Comparison of ENCODE assay signal across 10 mouse cellular contexts in the genomic region with DNA sequence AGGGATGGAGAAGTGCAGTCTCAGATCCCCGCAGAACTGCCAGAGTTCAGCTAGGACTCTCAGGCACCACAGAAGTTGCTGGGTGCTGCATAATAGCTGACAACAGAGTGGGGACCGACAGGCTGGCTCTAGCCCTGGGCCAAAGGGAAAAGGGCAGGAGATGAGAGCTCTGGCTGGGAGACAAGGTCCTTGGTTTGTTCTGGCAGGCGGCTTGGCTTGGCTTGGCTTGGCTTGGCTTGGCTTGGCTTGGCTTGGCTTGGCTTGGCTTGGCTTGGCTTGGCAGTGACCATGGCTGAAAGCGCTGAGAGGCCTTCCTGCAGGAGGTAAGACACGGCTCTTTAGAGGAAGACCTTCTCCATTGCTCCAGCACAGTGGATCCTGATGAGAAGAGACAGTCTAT.
DNase-seq lines count a peak whose midpoint lies in the region; ATAC-seq and TF ChIP-seq lines count a peak whose summit lies in the region.
"Had no signal": no experiment of that assay in that cellular context is flagged by ENCODE, and none has a peak within 500 bp of the region (broad histone marks: within the 10 kb centered on the region; RNA-seq: fewer than 3 reads in every experiment).

No protein-coding gene starts in this region.

- ATAC-seq in kidney, embryonic 15.5 days (replicated peaks; ENCODE audit: low FRiP score), result no peak
- no peak for ATAC-seq in hindbrain, embryonic 11.5 days (ENCODE audit: low FRiP score)
- ATAC-seq in intestine, postnatal 0 days, result no peak

- no peak overlapping the region for H3K27ac ChIP-seq in kidney, adult 2 months (ENCODE audit: insufficient read depth, low read depth, low read length)
- no peak overlapping the region for H3K27ac ChIP-seq in kidney, embryonic 15.5 days
- H3K27ac ChIP-seq in hindbrain, embryonic 11.5 days (ENCODE audit: low read depth, low read length), result no peak overlapping the region
- H3K27ac ChIP-seq in intestine, postnatal 0 days (ENCODE audit: low read depth, low read length), result no peak overlapping the region
- H3K27ac ChIP-seq: limb, embryonic 13.5 days; neural tube, embryonic 13.5 days had no signal

- no peaks in the 10 kb centered on the region for H3K27me3 ChIP-seq in kidney, adult 2 months (replicated peaks; ENCODE audit: control insufficient read depth, insufficient read depth, low read length)
- H3K27me3 ChIP-seq in kidney, embryonic 15.5 days, result no peaks in the 10 kb centered on the region
- no peaks in the 10 kb centered on the region for H3K27me3 ChIP-seq in hindbrain, embryonic 11.5 days (ENCODE audit: control insufficient read depth, insufficient read depth, low read length)
- H3K27me3 ChIP-seq in intestine, postnatal 0 days (replicated peaks; ENCODE audit: control insufficient read depth, insufficient read depth, low read length), result no peaks in the 10 kb centered on the region
- H3K27me3 ChIP-seq: limb, embryonic 13.5 days; neural tube, embryonic 13.5 days had no signal

- 89% methylated on average over 5 of the region's 5 CpGs for WGBS in kidney, adult 2 months
- 89% methylated on average over 5 of the region's 5 CpGs for WGBS in kidney, embryonic 15.5 days
- WGBS in hindbrain, embryonic 11.5 days, result 90% methylated on average over 5 of the region's 5 CpGs
- WGBS in intestine, postnatal 0 days, result 91% methylated on average over 5 of the region's 5 CpGs

- no peaks in the 10 kb centered on the region for H3K4me1 ChIP-seq in kidney, adult 2 months (ENCODE audit: control insufficient read depth, insufficient read depth, low read length)
- no peaks in the 10 kb centered on the region for H3K4me1 ChIP-seq in kidney, embryonic 15.5 days
- H3K4me1 ChIP-seq in hindbrain, embryonic 11.5 days (replicated peaks; ENCODE audit: control insufficient read depth, insufficient read depth, low read length), result no peaks in the 10 kb centered on the region
- no peaks in the 10 kb centered on the region for H3K4me1 ChIP-seq in intestine, postnatal 0 days (replicated peaks; ENCODE audit: control insufficient read depth, insufficient read depth, low read length)
- H3K4me1 ChIP-seq: limb, embryonic 13.5 days; neural tube, embryonic 13.5 days had no signal

- H3K4me3 ChIP-seq in kidney, adult 2 months (ENCODE audit: insufficient read depth, low read depth, low read length), result no peak overlapping the region
- no peak overlapping the region for H3K4me3 ChIP-seq in kidney, embryonic 15.5 days (replicated peaks)
- H3K4me3 ChIP-seq in hindbrain, embryonic 11.5 days (ENCODE audit: low read depth, low read length), result no peak overlapping the region
- no peak overlapping the region for H3K4me3 ChIP-seq in intestine, postnatal 0 days (ENCODE audit: low read depth, low read length)
- H3K4me3 ChIP-seq: limb, embryonic 13.5 days; neural tube, embryonic 13.5 days had no signal

- H3K9ac ChIP-seq in kidney, embryonic 15.5 days, result no peak overlapping the region
- H3K9ac ChIP-seq in hindbrain, embryonic 11.5 days (ENCODE audit: low read depth, low read length), result no peak overlapping the region
- no peak overlapping the region for H3K9ac ChIP-seq in intestine, postnatal 0 days (ENCODE audit: low read depth, low read length)
- H3K9ac ChIP-seq: limb, embryonic 13.5 days; neural tube, embryonic 13.5 days had no signal

- H3K4me2 ChIP-seq in kidney, embryonic 15.5 days, result no peak overlapping the region
- no peak overlapping the region for H3K4me2 ChIP-seq in hindbrain, embryonic 11.5 days (replicated peaks; ENCODE audit: low read depth, low read length)
- H3K4me2 ChIP-seq in intestine, postnatal 0 days (replicated peaks; ENCODE audit: low read depth), result no peak overlapping the region
- H3K4me2 ChIP-seq: limb, embryonic 13.5 days; neural tube, embryonic 13.5 days had no signal

- H3K9me3 ChIP-seq in kidney, embryonic 15.5 days (replicated peaks), result no peaks in the 10 kb centered on the region
- H3K9me3 ChIP-seq in hindbrain, embryonic 11.5 days (ENCODE audit: control insufficient read depth, low read length), result no peaks in the 10 kb centered on the region
- H3K9me3 ChIP-seq in intestine, postnatal 0 days (ENCODE audit: control insufficient read depth), result no peaks in the 10 kb centered on the region
- H3K9me3 ChIP-seq: limb, embryonic 13.5 days; neural tube, embryonic 13.5 days had no signal

- no peaks in the 10 kb centered on the region for H3K36me3 ChIP-seq in kidney, adult 2 months (ENCODE audit: control insufficient read depth, insufficient read depth, low read length)
- H3K36me3 ChIP-seq in kidney, embryonic 15.5 days, result no peaks in the 10 kb centered on the region
- H3K36me3 ChIP-seq in hindbrain, embryonic 11.5 days (ENCODE audit: control insufficient read depth, insufficient read depth, low read length), result no peaks in the 10 kb centered on the region
- H3K36me3 ChIP-seq in intestine, postnatal 0 days (ENCODE audit: control insufficient read depth, insufficient read depth), result no peaks in the 10 kb centered on the region
- H3K36me3 ChIP-seq: limb, embryonic 13.5 days; neural tube, embryonic 13.5 days had no signal

- TF ChIP-seq POLR2A in kidney, adult 2 months (IDR thresholded peaks at IDR 0.05; ENCODE audit: low read depth, low read length), result no peak

- DNase-seq in kidney, adult 2 months, result peak; percentile 32
- peak; percentile 74 for DNase-seq in brain, adult 2 months (ENCODE audit: low read depth, low spot score)
- peak; percentile 85 to 86 for DNase-seq in cerebellum, postnatal 25 days
- DNase-seq in layer of hippocampus, postnatal 36 days, result peak; percentile 12 to 37
- no peak for DNase-seq in urinary bladder, postnatal 25 days (ENCODE audit: low spot score)
- no peak for DNase-seq in hindbrain, embryonic 11.5 days (ENCODE audit: low spot score)

- TF ChIP-seq CTCF in kidney, adult 2 months (conservative IDR thresholded peaks at IDR 0.05; ENCODE audit: insufficient read depth, insufficient read length, low read depth, low read length), result no peak
- no peak for TF ChIP-seq CTCF in intestine, postnatal 0 days (IDR thresholded peaks at IDR 0.05; ENCODE audit: low read depth)

Comparison
In these comparisons a context has a peak if more than half of its experiments do, and no peak if none do; other contexts are left out.
1. DNase-seq: peak in kidney, adult 2 months (single experiment), brain, adult 2 months (single experiment), cerebellum, postnatal 25 days (2 of 2) and layer of hippocampus, postnatal 36 days (2 of 2); none in urinary bladder, postnatal 25 days (single experiment) and hindbrain, embryonic 11.5 days (single experiment).